Mouse (Mus musculus) liver, postnatal 0 days (tissue): ENCODE data around the gene Dnajb7.

Experiments
- CTCF ChIP-seq: sonication (generic); IDR thresholded peaks from 2 replicates; pipeline ENCODE4 v1.5.1; 2016; ENCODE audit warnings: antibody characterized with exemption, low read depth
- EP300 ChIP-seq: IDR thresholded peaks from 2 replicates; pipeline ENCODE4 v1.6.1; 2016; ENCODE audit warnings: antibody characterized with exemption, low read depth, mild to moderate bottlenecking

- TF ChIP-seq EP300 (no peak), CTCF (no peak)
Measured at GRCm38 (mm10) chr15:81425311-81425710, 17.2 kb upstream of the Dnajb7 start.
